Mouse (Mus musculus): Measurements from ENCODE around the gene Shcbp1l. TPM values are rescaled to one million over a fixed set of nuclear protein-coding genes. Genes with fewer than 3 reads are reported as not detected.
A peak's percentile ranks its signal among the peaks of the same experiment; 100 is the strongest.
"Not testable (repeated sequence)": the region's sequence is repeated elsewhere in the genome, so short reads cannot be mapped to it uniquely, and the experiment has no call there.

The Shcbp1l gene
- total RNA-seq, 2 experiments from 2014 or later = 0.21 TPM; not detected in 1

GRCm38 (mm10) chr1:153486120-153486519 lies 61.2 kb downstream of the Shcbp1l start:
- not testable (repeated sequence) for DNase-seq (ENCODE audit: low spot score in 2 of 2)

- peak; percentile 44 to 69 for DNase-seq (ENCODE audit: low spot score in 2 of 2)
These were observed 62.0 kb downstream of the Shcbp1l start for GRCm38 (mm10) chr1:153486767-153487499.

GRCm38 (mm10) chr1:153487500-153487879 lies 62.5 kb downstream of the Shcbp1l start, which contains the start of gene Dhx9:
Gene Dhx9, minus strand, starts transcription at chr1:153487660.
- DNase-seq (ENCODE audit: low spot score in 2 of 2) = peak; percentile 99 to 100

- DNase-seq (ENCODE audit: low spot score in 2 of 2) = no peak
These were observed 64.2 kb downstream of the Shcbp1l start for GRCm38 (mm10) chr1:153489132-153489531.

- DNase-seq (ENCODE audit: low spot score in 2 of 2) = no peak
These were observed 64.6 kb downstream of the Shcbp1l start for GRCm38 (mm10) chr1:153489540-153489939.

- no peak for DNase-seq (ENCODE audit: low spot score in 2 of 2)
These were observed 65.0 kb downstream of the Shcbp1l start for GRCm38 (mm10) chr1:153489963-153490362.

GRCm38 (mm10) chr1:153491345-153491744 lies 66.4 kb downstream of the Shcbp1l start:
- no peak for DNase-seq (ENCODE audit: low spot score in 2 of 2)

GRCm38 (mm10) chr1:153491822-153492221 lies 66.9 kb downstream of the Shcbp1l start:
- no peak for DNase-seq (ENCODE audit: low spot score in 2 of 2)

GRCm38 (mm10) chr1:153493338-153493737 lies 68.4 kb downstream of the Shcbp1l start:
- no peak for DNase-seq (ENCODE audit: low spot score in 2 of 2)

- DNase-seq (ENCODE audit: low spot score in 2 of 2) = no peak
These were observed 69.0 kb downstream of the Shcbp1l start for GRCm38 (mm10) chr1:153493931-153494330.

GRCm38 (mm10) chr1:153496030-153496429 lies 71.1 kb downstream of the Shcbp1l start:
- no peak for DNase-seq (ENCODE audit: low spot score in 2 of 2)

GRCm38 (mm10) chr1:153500030-153500429 lies 75.1 kb downstream of the Shcbp1l start:
- DNase-seq (ENCODE audit: low spot score in 2 of 2) = no peak

GRCm38 (mm10) chr1:153501644-153502321 lies 76.8 kb downstream of the Shcbp1l start:
- DNase-seq (ENCODE audit: low spot score in 2 of 2) = peak in 1 of 2 experiments; percentile 18

Other genes with a start within 250 kb of the Shcbp1l start
- gene Lamc2, start 238.7 kb upstream of the Shcbp1l start, total RNA-seq (2021) = 1 to 10 TPM; 2.1 to 2.9 TPM
- 100 to 1,000 TPM; 323 to 353 TPM for gene Lamc1, start 92.4 kb upstream of the Shcbp1l start, total RNA-seq (2021)
- 10 to 100 TPM; 86.7 to 95.6 TPM for gene Dhx9, start 62.5 kb downstream of the Shcbp1l start, total RNA-seq (2021)
- 1 to 10 TPM; 5.2 to 5.6 TPM for gene Npl, start 124.9 kb downstream of the Shcbp1l start, total RNA-seq (2021)
- gene Rgs8, start 227.9 kb downstream of the Shcbp1l start, total RNA-seq (2021) = 1 to 10 TPM; 2.1 to 2.5 TPM

Data from gastrocnemius, postnatal 4 days (tissue).